Mouse (Mus musculus): ENCODE data around the gene Vmn1r107. TPM values are rescaled to one million over a fixed set of nuclear protein-coding genes. Genes with fewer than 3 reads are reported as not detected.
"Not testable (repeated sequence)": the region's sequence is repeated elsewhere in the genome, so short reads cannot be mapped to it uniquely, and the experiment has no call there.

Gene Vmn1r107
- polyA plus RNA-seq (2015; fragmentation: Nextera tagmentation; extraction: Ambion mirVana), result not detected in 2 replicates

GRCm38 (mm10) chr7:20668618-20669017 lies at the start of gene Vmn1r107:
Gene Vmn1r107 (plus strand): TSS chr7:20668918.
- H3K4me1 ChIP-seq (ENCODE audit: control insufficient read depth, insufficient read depth, low read length); H3K4me2 ChIP-seq (ENCODE audit: low read length); H3K36me3 ChIP-seq (ENCODE audit: control insufficient read depth, insufficient read depth, low read length); ATAC-seq; H3K27me3 ChIP-seq (ENCODE audit: control insufficient read depth, insufficient read depth, low read depth, low read length); H3K9me3 ChIP-seq (replicated peaks; ENCODE audit: control insufficient read depth, low read length, poor library complexity, severe bottlenecking); H3K4me3 ChIP-seq (ENCODE audit: low read depth, low read length); H3K27ac ChIP-seq (ENCODE audit: low read length); H3K9ac ChIP-seq (ENCODE audit: low read depth, low read length): not testable (repeated sequence)
- WGBS, result no CpG with 5 or more reads among the region's 3 CpGs

DNA sequence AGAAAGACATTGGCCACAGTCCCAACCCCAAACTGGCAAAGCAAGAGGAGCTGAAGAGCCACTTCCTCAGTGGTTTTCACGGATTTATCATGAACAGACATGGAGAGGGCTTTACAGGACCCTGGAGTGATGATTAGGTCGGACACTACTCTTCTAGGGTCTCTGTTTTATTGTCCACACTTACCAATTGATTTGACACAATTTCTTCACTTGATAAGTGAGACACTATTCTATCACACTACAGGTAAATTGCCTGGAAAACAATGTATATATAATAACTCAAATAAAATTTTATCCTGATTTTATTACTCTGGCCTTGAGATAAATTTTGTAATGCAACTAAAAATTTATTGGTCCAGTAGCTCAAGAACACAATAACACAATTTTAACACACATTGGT lies 34.4 kb downstream of the Vmn1r107 start, which contains the start of gene Vmn1r111:
TSS of gene Vmn1r111 (minus strand) at position 101 of the 400 bp plus-strand sequence.
- ATAC-seq; H3K27ac ChIP-seq (ENCODE audit: low read length); H3K9ac ChIP-seq (ENCODE audit: low read depth, low read length); H3K4me1 ChIP-seq (ENCODE audit: control insufficient read depth, insufficient read depth, low read length); H3K4me3 ChIP-seq (ENCODE audit: low read depth, low read length); H3K4me2 ChIP-seq (ENCODE audit: low read length); H3K9me3 ChIP-seq (replicated peaks; ENCODE audit: control insufficient read depth, low read length, poor library complexity, severe bottlenecking); H3K36me3 ChIP-seq (ENCODE audit: control insufficient read depth, insufficient read depth, low read length); H3K27me3 ChIP-seq (ENCODE audit: control insufficient read depth, insufficient read depth, low read depth, low read length): not testable (repeated sequence)
- no CpG with 5 or more reads among the region's 2 CpGs for WGBS

Other genes starting within 250 kb of the Vmn1r107 start
- not detected in 2 replicates for gene Vmn1r101, start 226.3 kb upstream of the Vmn1r107 start, polyA plus RNA-seq (2015; fragmentation: Nextera tagmentation; extraction: Ambion mirVana)
- not detected in 2 replicates for gene Gm10670, start 194.0 kb upstream of the Vmn1r107 start, polyA plus RNA-seq (2015; fragmentation: Nextera tagmentation; extraction: Ambion mirVana)
- gene Vmn1r103, start 158.4 kb upstream of the Vmn1r107 start, polyA plus RNA-seq (2015; fragmentation: Nextera tagmentation; extraction: Ambion mirVana), result not detected in 2 replicates
- gene Vmn1r104, start 135.1 kb upstream of the Vmn1r107 start, polyA plus RNA-seq (2015; fragmentation: Nextera tagmentation; extraction: Ambion mirVana), result not detected in 2 replicates
- not detected in 2 replicates for gene Gm5726, start 123.2 kb upstream of the Vmn1r107 start, polyA plus RNA-seq (2015; fragmentation: Nextera tagmentation; extraction: Ambion mirVana)
- gene Gm4141, start 92.7 kb upstream of the Vmn1r107 start, polyA plus RNA-seq (2015; fragmentation: Nextera tagmentation; extraction: Ambion mirVana), result not detected in 2 replicates
- not detected in 2 replicates for gene Gm4513, start 69.9 kb upstream of the Vmn1r107 start, polyA plus RNA-seq (2015; fragmentation: Nextera tagmentation; extraction: Ambion mirVana)
- gene Vmn1r111, start 34.3 kb downstream of the Vmn1r107 start, polyA plus RNA-seq (2015; fragmentation: Nextera tagmentation; extraction: Ambion mirVana), result not detected in 2 replicates
- gene Gm10668, start 61.7 kb downstream of the Vmn1r107 start, polyA plus RNA-seq (2015; fragmentation: Nextera tagmentation; extraction: Ambion mirVana), result not detected in 2 replicates
- gene Vmn1r112, start 102.3 kb downstream of the Vmn1r107 start, polyA plus RNA-seq (2015; fragmentation: Nextera tagmentation; extraction: Ambion mirVana), result not detected in 2 replicates
- not detected in 2 replicates for gene Vmn1r113, start 118.4 kb downstream of the Vmn1r107 start, polyA plus RNA-seq (2015; fragmentation: Nextera tagmentation; extraction: Ambion mirVana)
- gene Vmn1r114, start 143.3 kb downstream of the Vmn1r107 start, polyA plus RNA-seq (2015; fragmentation: Nextera tagmentation; extraction: Ambion mirVana), result not detected in 2 replicates
- gene Vmn1r115, start 176.1 kb downstream of the Vmn1r107 start, polyA plus RNA-seq (2015; fragmentation: Nextera tagmentation; extraction: Ambion mirVana), result not detected in 2 replicates
- gene Vmn1r116, start 203.3 kb downstream of the Vmn1r107 start, polyA plus RNA-seq (2015; fragmentation: Nextera tagmentation; extraction: Ambion mirVana), result not detected in 2 replicates
- gene Vmn1r117, start 215.2 kb downstream of the Vmn1r107 start, polyA plus RNA-seq (2015; fragmentation: Nextera tagmentation; extraction: Ambion mirVana), result not detected in 2 replicates
- not detected in 2 replicates for gene Vmn1r118, start 243.4 kb downstream of the Vmn1r107 start, polyA plus RNA-seq (2015; fragmentation: Nextera tagmentation; extraction: Ambion mirVana)

Measured in midbrain, embryonic 16.5 days (tissue).